Mouse (Mus musculus) CH12.LX (cell line): Measurements from ENCODE around the gene Gm6358. TPM values are rescaled to one million over a fixed set of nuclear protein-coding genes. Genes with fewer than 3 reads are reported as not detected.
"Not testable (repeated sequence)": the region's sequence is repeated elsewhere in the genome, so short reads cannot be mapped to it uniquely, and the experiment has no call there.

Experiments
- DNase-seq: peaks from one replicate; pipeline ENCODE4 v3.0.0-alpha.2; 2013; ENCODE audit errors: extremely low read depth
- H3K27ac ChIP-seq: 2 replicates; pipeline ENCODE4 v1.5.1; 2012; ENCODE audit warnings: low read depth, mild to moderate bottlenecking, control low read depth, moderate library complexity; ENCODE audit not compliant: insufficient read depth
- H3K27me3 ChIP-seq: replicated peaks from 2 replicates; pipeline ENCODE3; 2012; ENCODE audit warnings: inconsistent platforms
- H3K36me3 ChIP-seq, 2 experiments: replicated peaks in 1 of 2; 2 replicates each; pipeline versions ENCODE3 to v1.6.1; 2012; ENCODE audit warnings: inconsistent platforms in 1 of 2, low read length in 1 of 2, mild to moderate bottlenecking in 1 of 2, mixed read lengths in 1 of 2, moderate library complexity in 1 of 2; ENCODE audit not compliant: control insufficient read depth in 1 of 2, insufficient read depth in 1 of 2
- H3K4me1 ChIP-seq, 2 experiments: 2 replicates each; pipeline ENCODE4 v1.6.1; 2012; ENCODE audit warnings: inconsistent platforms in 1 of 2, moderate library complexity in 1 of 2; ENCODE audit not compliant: insufficient read depth in 2 of 2, control insufficient read depth in 1 of 2
- H3K4me2 ChIP-seq: 2 replicates; pipeline ENCODE4 v1.6.1; 2012; ENCODE audit warnings: low read depth, mild to moderate bottlenecking, control low read depth; ENCODE audit not compliant: poor library complexity, insufficient read depth, severe bottlenecking
- H3K4me3 ChIP-seq, 3 experiments: fragments of 150-350 bp in 1 of 3; sonication (generic) in 1 of 3; replicated peaks in 1 of 3; 2 replicates each; pipeline versions ENCODE3 to v1.5.1; 2011 to 2012; ENCODE audit warnings: low read depth in 2 of 3, low read length in 2 of 3, mild to moderate bottlenecking in 2 of 3, moderate library complexity in 2 of 3, control low read depth in 1 of 3, improper control_type of control experiment in 1 of 3, inconsistent platforms in 1 of 3, mixed read lengths in 1 of 3; ENCODE audit not compliant: poor library complexity in 1 of 3
- H3K79me2 ChIP-seq: replicated peaks from 2 replicates; pipeline ENCODE4 v1.6.1; 2012; ENCODE audit warnings: mild to moderate bottlenecking, moderate library complexity; ENCODE audit not compliant: control insufficient read depth, poor library complexity, insufficient read depth, severe bottlenecking; ENCODE audit errors: extremely low read depth
- H3K9ac ChIP-seq: 2 replicates; pipeline ENCODE4 v1.6.1; 2012; ENCODE audit warnings: low read depth, mild to moderate bottlenecking, control low read depth, moderate library complexity; ENCODE audit not compliant: insufficient read depth
- H3K9me3 ChIP-seq: replicated peaks from 2 replicates; pipeline ENCODE3; 2012; ENCODE audit warnings: low read length, inconsistent platforms, mixed read lengths
- BHLHE40 ChIP-seq: IDR thresholded peaks from 2 replicates; pipeline ENCODE4 v1.6.1; 2011; ENCODE audit warnings: mild to moderate bottlenecking, low read depth, low read length, improper control_type of control experiment
- CHD1 ChIP-seq: IDR thresholded peaks from 2 replicates; pipeline ENCODE4 v1.6.1; 2012; ENCODE audit warnings: low read depth, low read length, improper control_type of control experiment, inconsistent platforms
- ELF1 ChIP-seq: IDR thresholded peaks from 2 replicates; pipeline ENCODE4 v1.6.1; 2014; ENCODE audit warnings: low read depth, mild to moderate bottlenecking, inconsistent platforms, low read length, improper control_type of control experiment
- IRF4 ChIP-seq: IDR thresholded peaks from 2 replicates; pipeline ENCODE4 v1.6.1; 2014; ENCODE audit warnings: low read depth, mild to moderate bottlenecking, inconsistent platforms, low read length, improper control_type of control experiment
- MAFK ChIP-seq: IDR thresholded peaks from 2 replicates; pipeline ENCODE4 v1.6.1; 2011; ENCODE audit warnings: low read length, improper control_type of control experiment; ENCODE audit not compliant: insufficient replicate concordance
- MAX ChIP-seq: IDR thresholded peaks from 2 replicates; pipeline ENCODE4 v1.6.1; 2011; ENCODE audit warnings: low read length, improper control_type of control experiment
- MXI1 ChIP-seq: IDR thresholded peaks from 2 replicates; pipeline ENCODE4 v1.6.1; 2011; ENCODE audit warnings: mild to moderate bottlenecking, low read depth, low read length, improper control_type of control experiment
- NELFE ChIP-seq: IDR thresholded peaks from 2 replicates; pipeline ENCODE4 v1.6.1; 2011; ENCODE audit warnings: low read depth, low read length, improper control_type of control experiment
- NRF1 ChIP-seq: IDR thresholded peaks from 2 replicates; pipeline ENCODE4 v1.6.1; 2014; ENCODE audit warnings: low read depth, mild to moderate bottlenecking, inconsistent platforms, low read length, improper control_type of control experiment, moderate library complexity
- POLR2A ChIP-seq: IDR thresholded peaks from 2 replicates; pipeline ENCODE4 v1.6.1; 2011; ENCODE audit warnings: low read depth, mild to moderate bottlenecking, improper control_type of control experiment, low read length
- RAD21 ChIP-seq: IDR thresholded peaks from 2 replicates; pipeline ENCODE4 v1.6.1; 2011; ENCODE audit warnings: low read depth, mild to moderate bottlenecking, low read length, improper control_type of control experiment, moderate library complexity
- SMC3 ChIP-seq: IDR thresholded peaks from 2 replicates; pipeline ENCODE4 v1.6.1; 2011; ENCODE audit warnings: low read depth, low read length, improper control_type of control experiment
- dilution Hi-C: fragments of 300-500 bp; cut with MboI; formaldehyde crosslinking; loops from 2 replicates; pipeline ENCODE4 v1.14.3; 2020; ENCODE audit warnings: low sequenced_read_pairs; ENCODE audit not compliant: extremely low pct_unique_long_range_greater_than_20kb, extremely low pct_ligation_motif_present
- in situ Hi-C: fragments of 300-500 bp; cut with MboI; formaldehyde crosslinking; loops from 3 replicates; pipeline ENCODE4 v1.14.3; 2019; ENCODE audit warnings: low sequenced_read_pairs, low pct_ligation_motif_present, low pct_unique_long_range_greater_than_20kb, mixed read lengths
- polyA plus RNA-seq: library from polyadenylated mRNA; unstranded; fragments of >175 nt; gene quantifications from 2 replicates; pipeline ENCODE4 v1.2.1, GENCODE M21; 2012; ENCODE audit warnings: low read depth; ENCODE audit not compliant: insufficient read length
- total RNA-seq, 2 experiments: library from RNA; depleted of rRNA; stranded (reverse); fragments of 300-350 nt in 1 of 2; fragments of >200 nt in 1 of 2; gene quantifications; 2 replicates each; pipeline ENCODE4 v1.2.3; 2012 to 2014

Gm6358 gene
- total and polyA plus RNA-seq, 3 experiments, result not detected

GRCm38 (mm10) chr16:89157652-89158051 is 17.0 kb downstream of the Gm6358 start, which contains the start of gene Gm9789:
Gm9789 (plus strand) TSS chr16:89157952.
- Histone ChIP-seq H3K4me2 (no peak within 1 kb of the TSS), H3K27ac (no peak within 1 kb of the TSS), H3K4me3 (no peak within 1 kb of the TSS), H3K36me3 (no peaks in the 10 kb centered on the region), H3K79me2 (no peaks in the 10 kb centered on the region), H3K4me1 (no peaks in the 10 kb centered on the region), H3K27me3 (no peaks in the 10 kb centered on the region), H3K9ac (no peak within 1 kb of the TSS), H3K9me3 (peaks cover 51% of the 10 kb centered on the region)
- in situ Hi-C loops, result no loop called here
- dilution Hi-C loops, result no loop called here
- TF ChIP-seq BHLHE40 (no peak), CHD1 (no peak), ELF1 (no peak), POLR2A (no peak), MXI1 (no peak)
- no peak for DNase-seq

- H3K27me3 ChIP-seq, H3K4me3 ChIP-seq, H3K4me2 ChIP-seq, H3K27ac ChIP-seq, in situ Hi-C loops, H3K9ac ChIP-seq, H3K79me2 ChIP-seq, H3K36me3 ChIP-seq, H3K4me1 ChIP-seq, dilution Hi-C loops, DNase-seq: not testable (repeated sequence)
- peaks cover 22% of the 10 kb centered on the region for H3K9me3 ChIP-seq
Observed at GRCm38 (mm10) chr16:89169190-89169589, 28.5 kb downstream of the Gm6358 start, which contains the start of gene Gm7735. Gm7735 (plus strand) TSS chr16:89169490.

GRCm38 (mm10) chr16:89174435-89174834 is 33.8 kb downstream of the Gm6358 start, which contains the start of gene 1110057P08Rik:
1110057P08Rik (plus strand) TSS chr16:89174735.
- dilution Hi-C loops (no loop called here), in situ Hi-C loops (no loop called here)
- Histone ChIP-seq H3K4me3 (no peak within 1 kb of the TSS), H3K36me3 (no peaks in the 10 kb centered on the region), H3K4me2 (no peak within 1 kb of the TSS), H3K27me3 (no peaks in the 10 kb centered on the region), H3K9ac (no peak within 1 kb of the TSS), H3K9me3 (peaks cover 41% of the 10 kb centered on the region), H3K79me2 (no peaks in the 10 kb centered on the region), H3K27ac (no peak within 1 kb of the TSS), H3K4me1 (no peaks in the 10 kb centered on the region)
- no peak for DNase-seq
- TF ChIP-seq MAFK, result no peak
- no peak for TF ChIP-seq IRF4
- no peak for TF ChIP-seq CHD1
- TF ChIP-seq NRF1, result no peak
- TF ChIP-seq ELF1, result no peak
- no peak for TF ChIP-seq MAX
- TF ChIP-seq SMC3, result no peak
- no peak for TF ChIP-seq RAD21
- no peak for TF ChIP-seq NELFE
- no peak for TF ChIP-seq POLR2A
